Mouse (Mus musculus): ENCODE data around the gene Slc35g1.

DNA sequence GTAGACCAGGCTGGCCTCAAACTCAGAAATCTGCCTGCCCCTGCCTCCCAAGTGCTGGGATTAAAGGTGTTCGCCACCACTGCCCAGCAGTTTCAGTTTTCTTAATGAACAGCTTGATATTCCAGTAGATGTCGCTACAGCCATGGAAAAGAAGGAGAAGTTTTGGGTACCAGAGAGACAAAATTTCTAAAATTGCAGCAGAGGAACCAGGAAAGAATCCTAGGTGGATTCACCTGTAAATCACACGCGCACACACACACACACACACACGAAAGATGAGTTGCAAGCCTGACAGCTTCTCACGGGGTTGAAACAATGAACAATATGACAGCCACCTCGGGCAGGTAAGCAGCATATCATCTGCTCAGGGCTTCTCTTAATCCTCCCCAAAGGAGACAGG is 28.1 kb downstream of the Slc35g1 start:
- TF ChIP-seq POLR2A (IDR thresholded peaks at IDR 0.05; ENCODE audit: insufficient read length, low read depth) (no peak), USF1 (IDR thresholded peaks at IDR 0.05; ENCODE audit: low read depth) (no peak), TCF12 (IDR thresholded peaks at IDR 0.05; ENCODE audit: insufficient read depth, poor library complexity, severe bottlenecking) (no peak), E2F4 (IDR thresholded peaks at IDR 0.05; ENCODE audit: insufficient read depth) (no peak), MYOG (IDR thresholded peaks at IDR 0.05; ENCODE audit: control insufficient read depth in 1 of 3, insufficient read depth in 1 of 3, insufficient read length in 2 of 3, low read depth in 2 of 3) (no peak), POLR2AphosphoS2 (IDR thresholded peaks at IDR 0.05; ENCODE audit: insufficient read length, low read depth) (no peak), MAX (IDR thresholded peaks at IDR 0.05; ENCODE audit: low read depth) (no peak), MYOD1 (IDR thresholded peaks at IDR 0.05; ENCODE audit: control insufficient read depth in 1 of 3, insufficient read length in 2 of 3, low read depth in 2 of 3) (no peak), SRF (IDR thresholded peaks at IDR 0.05; ENCODE audit: control insufficient read depth, insufficient read length, low read depth) (no peak)
